Comparison of ENCODE assay signal across 7 mouse cellular contexts in genomic region chr2:26388682-26389153, GRCm38 (mm10). TPM values are rescaled to one million over a fixed set of nuclear protein-coding genes. Genes with fewer than 3 reads are reported as not detected.
DNase-seq lines count a peak whose midpoint lies in the region; ATAC-seq and TF ChIP-seq lines count a peak whose summit lies in the region.

No protein-coding gene starts in this region.

- peak overlapping the region; percentile 97 for H3K4me3 ChIP-seq in kidney, postnatal 0 days (replicated peaks; ENCODE audit: low read depth, low read length)
- peak overlapping the region; percentile 73 for H3K4me3 ChIP-seq in erythroblast, embryonic 14.5 days (replicated peaks)
- H3K4me3 ChIP-seq in limb, embryonic 13.5 days, result peak overlapping the region; percentile 94
- H3K4me3 ChIP-seq in neural tube, embryonic 13.5 days, result peak overlapping the region; percentile 91

- peak overlapping the region; percentile 98 for H3K4me2 ChIP-seq in kidney, postnatal 0 days (ENCODE audit: low read length)
- peak overlapping the region; percentile 90 for H3K4me2 ChIP-seq in limb, embryonic 13.5 days (replicated peaks)
- peak overlapping the region; percentile 99 for H3K4me2 ChIP-seq in neural tube, embryonic 13.5 days

- ATAC-seq in kidney, postnatal 0 days (replicated peaks; ENCODE audit: low FRiP score, low read depth), result peak; percentile 34
- ATAC-seq in limb, embryonic 13.5 days (ENCODE audit: low FRiP score, low read depth), result peak; percentile 51
- ATAC-seq in neural tube, embryonic 13.5 days (ENCODE audit: low read depth), result peak; percentile 60

- WGBS in kidney, postnatal 0 days, result 2% methylated on average over 43 of the region's 45 CpGs
- under 1% methylated on average over 37 of the region's 45 CpGs for WGBS in limb, embryonic 13.5 days
- WGBS in neural tube, embryonic 13.5 days, result 1% methylated on average over 45 of the region's 45 CpGs

- no peaks in the 10 kb centered on the region for H3K27me3 ChIP-seq in kidney, postnatal 0 days (ENCODE audit: insufficient read depth, low read length)
- H3K27me3 ChIP-seq in erythroblast, embryonic 14.5 days (ENCODE audit: control insufficient read depth), result no peaks in the 10 kb centered on the region
- no peaks in the 10 kb centered on the region for H3K27me3 ChIP-seq in limb, embryonic 13.5 days
- no peaks in the 10 kb centered on the region for H3K27me3 ChIP-seq in neural tube, embryonic 13.5 days

- TF ChIP-seq CTCF in kidney, postnatal 0 days (IDR thresholded peaks at IDR 0.05; ENCODE audit: low read depth), result no peak

- H3K36me3 ChIP-seq in kidney, postnatal 0 days (ENCODE audit: insufficient read depth, low read length), result peaks cover 55% of the 10 kb centered on the region
- H3K36me3 ChIP-seq in erythroblast, embryonic 14.5 days (ENCODE audit: control insufficient read depth), result peaks cover 78% of the 10 kb centered on the region
- peaks cover 76% of the 10 kb centered on the region for H3K36me3 ChIP-seq in limb, embryonic 13.5 days
- peaks cover 76% of the 10 kb centered on the region for H3K36me3 ChIP-seq in neural tube, embryonic 13.5 days

- H3K27ac ChIP-seq in kidney, postnatal 0 days, result peak overlapping the region; percentile 63
- H3K27ac ChIP-seq in limb, embryonic 13.5 days, result peak overlapping the region; percentile 69; the same call in 1 of the 2 replicates
- peak overlapping the region; percentile 75 for H3K27ac ChIP-seq in neural tube, embryonic 13.5 days (replicated peaks)

- H3K9ac ChIP-seq in kidney, postnatal 0 days (ENCODE audit: low read depth, low read length), result peak overlapping the region; percentile 94
- peak overlapping the region; percentile 96 for H3K9ac ChIP-seq in limb, embryonic 13.5 days
- H3K9ac ChIP-seq in neural tube, embryonic 13.5 days, result peak overlapping the region; percentile 93

- H3K4me1 ChIP-seq in kidney, postnatal 0 days (replicated peaks; ENCODE audit: insufficient read depth, low read length), result peaks cover 9% of the 10 kb centered on the region
- H3K4me1 ChIP-seq in erythroblast, embryonic 14.5 days (ENCODE audit: control insufficient read depth), result peaks cover 38% of the 10 kb centered on the region
- peaks cover 19% of the 10 kb centered on the region for H3K4me1 ChIP-seq in limb, embryonic 13.5 days
- peaks cover 26% of the 10 kb centered on the region for H3K4me1 ChIP-seq in neural tube, embryonic 13.5 days (replicated peaks)

- no peaks in the 10 kb centered on the region for H3K9me3 ChIP-seq in kidney, postnatal 0 days (replicated peaks; ENCODE audit: low read length)
- no peaks in the 10 kb centered on the region for H3K9me3 ChIP-seq in erythroblast, embryonic 14.5 days (ENCODE audit: control insufficient read depth, low read length)
- H3K9me3 ChIP-seq in limb, embryonic 13.5 days, result no peaks in the 10 kb centered on the region
- H3K9me3 ChIP-seq in neural tube, embryonic 13.5 days, result no peaks in the 10 kb centered on the region

- peak; percentile 12 for DNase-seq in kidney, postnatal 0 days (ENCODE audit: low spot score)
- no peak for DNase-seq in kidney, adult 8-10 months
- DNase-seq in adrenal gland, postnatal 25 days, result peak; percentile 35
- no peak for DNase-seq in right cerebral cortex, postnatal 36 days (ENCODE audit: low spot score in 2 of 2)

RNA-seq across cellular contexts. Expression of gene Entr1, which starts 0.4 kb away (rescaled TPM):
- 88.0 and 94.9 TPM in 2 replicates for polyA plus RNA-seq in kidney, postnatal 0 days (2015; fragmentation: Nextera tagmentation; extraction: Ambion mirVana)
- total RNA-seq in adrenal gland, postnatal 25 days (2021), result 106 and 110 TPM in 2 replicates
- 4.4 and 5.4 TPM in 2 replicates for polyA plus RNA-seq in erythroblast, embryonic 14.5 days (2012)
- polyA plus RNA-seq in limb, embryonic 13.5 days (2015; fragmentation: Nextera tagmentation; extraction: Ambion mirVana), result 141 and 146 TPM in 2 replicates
- 158 and 164 TPM in 2 replicates for polyA plus RNA-seq in neural tube, embryonic 13.5 days (2015; fragmentation: Nextera tagmentation; extraction: Ambion mirVana)

RNA-seq across cellular contexts. Expression of gene Pmpca, which starts 0.4 kb away (rescaled TPM):
- 74.3 and 80.9 TPM in 2 replicates for polyA plus RNA-seq in kidney, postnatal 0 days (2015; fragmentation: Nextera tagmentation; extraction: Ambion mirVana)
- total RNA-seq in adrenal gland, postnatal 25 days (2021), result 117 and 151 TPM in 2 replicates
- 12.5 and 18.3 TPM in 2 replicates for polyA plus RNA-seq in erythroblast, embryonic 14.5 days (2012)
- polyA plus RNA-seq in limb, embryonic 13.5 days (2015; fragmentation: Nextera tagmentation; extraction: Ambion mirVana), result 97.3 and 101 TPM in 2 replicates
- 96.5 and 97.6 TPM in 2 replicates for polyA plus RNA-seq in neural tube, embryonic 13.5 days (2015; fragmentation: Nextera tagmentation; extraction: Ambion mirVana)

RNA-seq across cellular contexts. Expression of gene Snapc4, which starts 8.3 kb away (rescaled TPM):
- 12.9 and 14.6 TPM in 2 replicates for polyA plus RNA-seq in kidney, postnatal 0 days (2015; fragmentation: Nextera tagmentation; extraction: Ambion mirVana)
- total RNA-seq in adrenal gland, postnatal 25 days (2021), result 40.9 and 42.0 TPM in 2 replicates
- 1.6 and 2.3 TPM in 2 replicates for polyA plus RNA-seq in erythroblast, embryonic 14.5 days (2012)
- 29.3 and 36.1 TPM in 2 replicates for polyA plus RNA-seq in limb, embryonic 13.5 days (2015; fragmentation: Nextera tagmentation; extraction: Ambion mirVana)
- 25.4 and 26.8 TPM in 2 replicates for polyA plus RNA-seq in neural tube, embryonic 13.5 days (2015; fragmentation: Nextera tagmentation; extraction: Ambion mirVana)

RNA-seq across cellular contexts. Expression of gene Inpp5e, which starts 20.3 kb away (rescaled TPM):
- 18.6 and 18.9 TPM in 2 replicates for polyA plus RNA-seq in kidney, postnatal 0 days (2015; fragmentation: Nextera tagmentation; extraction: Ambion mirVana)
- total RNA-seq in adrenal gland, postnatal 25 days (2021), result 22.6 and 25.9 TPM in 2 replicates
- 0.75 and 0.98 TPM in 2 replicates for polyA plus RNA-seq in erythroblast, embryonic 14.5 days (2012)
- polyA plus RNA-seq in limb, embryonic 13.5 days (2015; fragmentation: Nextera tagmentation; extraction: Ambion mirVana), result 25.7 and 26.7 TPM in 2 replicates
- 24.6 and 25.5 TPM in 2 replicates for polyA plus RNA-seq in neural tube, embryonic 13.5 days (2015; fragmentation: Nextera tagmentation; extraction: Ambion mirVana)

RNA-seq across cellular contexts. Expression of gene Card9, which starts 28.0 kb away (rescaled TPM):
- 1.1 TPM in 2 replicates for polyA plus RNA-seq in kidney, postnatal 0 days (2015; fragmentation: Nextera tagmentation; extraction: Ambion mirVana)
- total RNA-seq in adrenal gland, postnatal 25 days (2021), result 0.97 TPM in 1 of 2 replicates, not detected in the other
- polyA plus RNA-seq in erythroblast, embryonic 14.5 days (2012), result 0.20 and 0.22 TPM in 2 replicates
- polyA plus RNA-seq in limb, embryonic 13.5 days (2015; fragmentation: Nextera tagmentation; extraction: Ambion mirVana), result 0.67 and 1.5 TPM in 2 replicates
- polyA plus RNA-seq in neural tube, embryonic 13.5 days (2015; fragmentation: Nextera tagmentation; extraction: Ambion mirVana), result 1.3 and 2.0 TPM in 2 replicates

Comparison
In these comparisons a context has a peak if more than half of its experiments do, and no peak if none do; other contexts are left out.
1. DNase-seq: peak in kidney, postnatal 0 days (single experiment) and adrenal gland, postnatal 25 days (single experiment); none in kidney, adult 8-10 months (0 of 2) and right cerebral cortex, postnatal 36 days (0 of 2).
2. RNA of gene Entr1, which starts 0.4 kb away (polyA plus RNA-seq): 158 to 164 TPM in neural tube, embryonic 13.5 days, 141 to 146 TPM in limb, embryonic 13.5 days and 88.0 to 94.9 TPM in kidney, postnatal 0 days; 4.4 to 5.4 TPM in erythroblast, embryonic 14.5 days; every median in the first group is over 10 times any median in the second.
3. Peak in every context shown above with its lines, with median percentiles within 50 percentile points of each other: ATAC-seq, H3K27ac ChIP-seq, H3K4me2 ChIP-seq, H3K4me3 ChIP-seq and H3K9ac ChIP-seq.